Mouse (Mus musculus) T-helper 1 cell (primary cell): ENCODE results near the gene Mmp28.

Experiments
- in situ Hi-C: fragments of 300-600 bp; cut with MboI, MseI; formaldehyde crosslinking; loops from one replicate; pipeline ENCODE4 v1.15.1; 2025; ENCODE audit warnings: high pct_unique_total_duplicates

Gene Mmp28

DNA sequence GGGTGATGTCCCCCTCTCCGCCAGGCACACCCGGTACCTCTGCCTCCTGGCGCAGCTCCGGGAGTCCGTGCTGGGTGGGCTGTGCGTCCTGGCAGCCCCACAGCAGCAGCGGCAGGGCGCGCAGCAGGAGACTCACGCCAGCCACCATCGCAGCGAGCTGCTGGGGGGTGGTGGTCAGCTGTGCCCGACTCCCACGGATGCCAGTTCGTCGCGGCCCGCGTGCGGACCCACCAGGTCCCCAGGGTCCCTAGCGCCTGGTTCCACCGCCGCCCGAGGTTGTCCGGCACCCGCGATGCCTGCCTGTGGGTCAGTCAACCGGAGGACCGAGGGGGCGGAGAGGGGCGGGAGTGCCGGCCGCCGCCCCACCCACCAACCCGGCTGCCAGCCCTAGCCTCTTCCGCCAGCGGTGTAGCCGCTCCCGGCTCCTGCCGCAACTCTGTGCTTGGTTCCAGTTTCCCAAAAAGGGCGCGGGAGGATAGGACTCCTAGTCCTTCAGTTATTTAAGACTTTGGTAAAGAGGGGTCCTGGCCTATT, at the start of gene Mmp28:
Gene Mmp28, minus strand, starts transcription at position 361 of the 534 bp plus-strand sequence.
- in situ Hi-C loops: no loop called here

DNA sequence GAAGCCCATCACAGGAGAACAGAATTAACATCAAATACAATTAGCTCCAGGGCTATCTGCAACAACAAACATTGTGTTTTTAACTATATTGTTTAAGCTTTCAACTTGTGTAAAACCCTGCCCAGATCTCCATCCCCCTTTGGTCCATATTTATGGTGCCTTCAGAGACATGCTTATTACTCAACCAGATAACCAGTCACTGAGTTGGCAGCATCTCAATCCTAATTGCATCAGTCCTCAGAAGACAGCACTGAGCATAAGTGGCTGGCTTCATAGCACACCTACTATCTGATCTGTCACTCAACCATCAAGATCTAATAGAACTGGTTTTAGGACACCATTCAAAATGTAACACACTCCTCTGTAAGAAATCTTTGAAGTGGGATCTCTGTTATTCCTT, 46.6 kb upstream of the Mmp28 start:
- in situ Hi-C loops: no loop called here

GRCm38 (mm10) chr11:83504308-83504707, 41.4 kb upstream of the Mmp28 start:
- in situ Hi-C loops: no loop called here

- in situ Hi-C loops: no loop called here
Measured at GRCm38 (mm10) chr11:83495571-83495970, 32.7 kb upstream of the Mmp28 start.

DNA sequence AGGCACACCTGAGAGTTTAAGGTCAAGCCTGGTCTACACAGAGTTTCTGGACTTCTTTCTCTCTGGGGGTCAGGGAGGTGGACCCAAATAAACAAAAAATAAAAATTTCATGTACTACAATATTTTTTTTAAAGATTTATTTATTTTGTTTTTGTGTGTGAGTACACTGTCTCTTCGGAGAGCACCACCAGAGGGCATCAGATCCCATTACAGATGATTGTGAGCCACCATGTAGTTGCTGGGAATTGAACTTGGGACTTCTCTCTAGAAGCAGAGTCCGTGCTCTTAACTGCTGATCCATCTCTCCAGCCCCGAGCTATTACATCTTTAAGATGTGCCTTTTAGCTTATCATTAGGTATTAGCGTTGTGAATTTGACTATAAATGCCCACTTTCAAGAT, 28.6 kb upstream of the Mmp28 start:
- in situ Hi-C loops: no loop called here

- in situ Hi-C loops: no loop called here
Measured at GRCm38 (mm10) chr11:83473235-83474016, 10.6 kb upstream of the Mmp28 start.

- in situ Hi-C loops: no loop called here
Measured at GRCm38 (mm10) chr11:83472324-83473234, 9.7 kb upstream of the Mmp28 start, which contains the start of gene Taf15. Gene Taf15 (plus strand): TSS chr11:83473086.

DNA sequence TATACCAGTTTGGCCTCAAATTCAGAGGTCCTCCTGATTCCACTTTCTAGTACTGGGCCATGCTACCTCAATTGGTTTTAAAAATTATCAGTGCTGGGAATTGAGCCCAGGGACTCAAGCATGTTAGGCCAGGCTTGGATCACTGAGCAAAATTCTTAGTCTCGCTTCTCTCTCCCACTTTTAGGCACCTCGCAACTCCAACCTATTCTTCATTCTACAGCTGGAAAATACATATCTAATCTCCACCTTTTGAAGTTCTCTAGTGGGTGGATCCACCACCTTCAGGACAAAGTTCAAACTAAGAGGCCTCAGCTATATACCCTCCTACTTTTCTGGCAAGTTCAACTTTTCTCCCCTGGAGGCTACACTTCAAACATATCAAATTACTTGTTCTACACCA, 8.9 kb upstream of the Mmp28 start:
- in situ Hi-C loops: no loop called here

- in situ Hi-C loops: no loop called here
Measured at GRCm38 (mm10) chr11:83468765-83469164, 5.9 kb upstream of the Mmp28 start.

GRCm38 (mm10) chr11:83467120-83467652, 4.3 kb upstream of the Mmp28 start:
- in situ Hi-C loops: no loop called here

DNA sequence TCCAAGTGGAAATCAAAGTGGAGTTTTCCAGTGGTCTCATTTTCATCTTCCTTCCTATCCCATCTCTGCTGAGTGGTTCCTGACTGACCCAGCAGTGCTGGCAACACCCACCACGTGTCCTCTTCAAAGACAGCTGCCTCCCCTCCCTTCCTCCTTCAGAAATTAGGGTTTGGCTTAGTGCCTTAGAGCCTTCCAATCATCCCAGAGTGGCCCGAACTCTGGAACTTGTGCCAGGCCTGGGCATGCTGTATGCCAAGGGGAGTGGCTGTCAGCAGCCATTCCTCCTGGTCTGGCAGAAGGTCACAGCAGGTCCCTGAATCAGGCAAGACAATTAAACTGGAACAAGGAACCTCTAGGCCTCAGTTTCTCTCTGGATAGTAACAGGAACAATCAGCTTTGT, 3.1 kb upstream of the Mmp28 start:
- in situ Hi-C loops: no loop called here

DNA sequence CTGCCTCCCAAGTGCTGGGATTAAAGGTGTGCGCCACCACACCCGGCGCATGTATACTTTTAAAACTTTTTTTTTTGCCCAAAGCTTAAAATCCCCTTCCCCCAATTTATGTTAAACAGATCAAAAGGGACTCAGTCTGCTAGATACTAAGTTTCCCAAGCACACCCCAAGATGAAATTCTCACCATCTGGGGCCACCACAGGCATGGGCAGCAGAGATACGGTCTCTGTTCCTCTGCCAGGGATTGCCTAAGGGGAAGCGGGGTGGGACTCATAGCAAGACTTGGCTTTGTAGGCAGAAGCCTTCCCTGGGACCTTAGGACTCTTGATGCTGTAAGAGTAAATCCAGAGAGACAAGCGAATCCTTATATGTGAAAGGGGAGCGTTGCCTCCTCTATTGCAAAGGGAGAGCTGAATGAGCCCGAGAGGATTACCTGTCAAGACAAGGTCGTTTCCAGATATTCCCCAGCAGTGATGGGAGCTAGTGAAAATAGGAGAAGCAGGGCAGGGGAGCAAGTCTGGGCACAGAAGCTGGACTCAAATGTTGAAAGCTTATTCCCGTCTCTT, 1.3 kb downstream of the Mmp28 start:
- in situ Hi-C loops: no loop called here

GRCm38 (mm10) chr11:83457912-83458601, 4.8 kb downstream of the Mmp28 start:
- in situ Hi-C loops: no loop called here

DNA sequence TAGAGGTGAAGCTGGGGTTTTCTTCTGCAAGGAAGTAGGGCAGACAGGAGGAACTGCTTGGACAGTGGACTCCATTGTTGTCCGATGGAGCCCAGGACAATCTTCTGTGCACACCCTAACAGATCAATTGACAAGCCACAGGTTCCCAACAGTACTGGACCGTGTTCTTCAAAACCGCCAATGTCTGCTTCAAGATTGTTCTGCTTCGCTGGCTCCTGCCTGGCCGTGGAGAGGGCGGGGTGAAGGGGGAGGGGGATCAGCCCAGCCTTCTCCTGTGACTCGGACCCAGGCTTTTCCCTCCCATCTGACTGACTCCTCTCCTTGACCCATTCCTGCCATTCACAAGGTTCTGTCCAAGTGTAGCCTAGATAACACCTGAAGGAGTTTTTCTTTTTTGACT, 5.6 kb downstream of the Mmp28 start:
- in situ Hi-C loops: no loop called here

DNA sequence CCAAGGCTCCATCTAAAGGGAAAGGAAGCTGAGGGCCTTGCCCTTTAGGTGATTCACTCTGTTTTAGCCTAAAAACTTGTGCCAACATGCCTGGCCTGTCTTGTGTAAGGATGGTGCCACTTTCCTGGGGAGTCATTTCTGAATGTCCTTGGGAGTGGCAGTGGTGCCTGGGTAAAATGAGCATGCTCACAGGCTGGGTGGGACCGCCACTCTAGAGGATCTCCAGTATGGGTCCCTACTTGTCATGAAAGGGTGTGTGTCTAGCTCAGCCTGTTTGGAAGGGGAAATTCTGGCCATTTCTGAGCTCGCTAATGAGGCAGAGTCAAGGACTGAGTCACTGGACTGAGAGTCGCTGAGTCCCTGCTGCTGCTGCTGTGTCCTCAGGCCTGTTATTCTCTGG, 7.3 kb downstream of the Mmp28 start:
- in situ Hi-C loops: no loop called here

DNA sequence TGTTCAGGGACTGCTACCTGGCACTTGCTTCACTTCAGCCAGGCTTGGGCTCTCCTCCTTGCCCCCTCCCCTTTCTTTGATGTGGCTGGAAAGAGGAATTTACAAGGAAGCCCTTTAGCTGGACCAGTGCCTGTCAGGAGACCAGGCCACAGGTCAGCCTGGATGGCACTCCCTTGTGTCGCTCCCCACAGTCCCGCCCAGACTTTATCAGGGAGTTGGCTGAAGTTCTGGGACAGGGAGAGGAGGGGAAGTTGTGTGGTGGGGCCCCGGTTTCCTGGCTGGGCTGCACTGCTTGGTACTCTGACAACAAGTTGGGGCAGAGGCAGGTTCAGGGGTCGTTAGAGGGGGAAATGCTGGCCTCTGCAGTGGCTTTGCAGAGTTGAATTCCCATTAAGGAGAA, 8.3 kb downstream of the Mmp28 start:
- in situ Hi-C loops: no loop called here

DNA sequence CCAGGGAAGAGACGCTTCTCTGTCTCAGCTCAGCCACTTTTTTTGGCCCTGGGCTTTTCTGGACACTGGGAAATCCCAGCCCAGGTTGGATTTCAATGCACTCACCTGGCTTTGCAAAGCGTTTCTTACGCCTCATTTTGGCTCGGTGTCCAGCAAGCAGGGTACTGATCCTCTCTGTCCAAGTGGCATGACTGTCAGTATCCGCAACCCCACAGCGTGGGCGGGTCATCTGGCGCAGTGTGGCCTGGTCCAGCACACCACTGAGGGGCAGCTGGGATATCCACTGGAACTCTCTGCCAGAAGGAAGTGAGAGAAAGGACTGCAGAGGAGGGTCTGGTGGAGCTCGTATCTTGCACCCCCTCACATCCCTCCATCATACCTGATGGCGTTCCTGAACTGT, 11.6 kb downstream of the Mmp28 start:
- in situ Hi-C loops: no loop called here

- in situ Hi-C loops: no loop called here
Measured at GRCm38 (mm10) chr11:83450550-83450949, 12.3 kb downstream of the Mmp28 start.

GRCm38 (mm10) chr11:83449298-83449697, 13.6 kb downstream of the Mmp28 start:
- in situ Hi-C loops: no loop called here

- in situ Hi-C loops: no loop called here
Measured at GRCm38 (mm10) chr11:83448927-83449236, 14.0 kb downstream of the Mmp28 start.
